Mouse (Mus musculus) frontal cortex, postnatal 14 days (tissue): ENCODE measurements at regions not wholly inside any gene's neighbourhood (a gene's known extent, or its start where the extent isn't known, plus 50 kb on each side); places are given as distances from the start of the nearest gene placed in this dataset.

ENCODE experiments used
- DNase-seq, 2 experiments: peaks; one replicate each; pipeline ENCODE4 v3.0.0; 2022; ENCODE audit warnings: low spot score in 2 of 2

- no peak for DNase-seq
Measured at GRCm38 (mm10) chr19:54462480-54462879, 418.5 kb downstream of the Adra2a start.

DNA sequence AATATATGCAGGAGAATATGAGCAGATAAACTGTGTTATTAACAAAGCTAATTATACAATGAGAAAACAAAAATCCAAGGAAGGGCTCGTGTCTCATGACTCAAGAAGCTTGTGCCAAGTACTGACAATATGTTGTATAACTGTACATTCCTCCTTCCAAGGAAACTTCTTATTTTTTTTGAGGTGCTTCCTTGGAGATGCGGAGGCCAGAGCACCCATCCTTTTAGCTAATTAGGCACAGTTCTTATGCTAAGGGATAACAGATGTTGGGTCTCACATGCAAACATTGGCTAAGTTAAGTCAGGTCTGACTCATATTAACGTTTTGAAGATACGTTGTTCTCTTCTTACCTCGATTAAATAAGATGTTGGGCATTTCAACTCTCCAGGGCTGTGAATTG lies 426.1 kb downstream of the Adra2a start:
- no peak for DNase-seq

DNA sequence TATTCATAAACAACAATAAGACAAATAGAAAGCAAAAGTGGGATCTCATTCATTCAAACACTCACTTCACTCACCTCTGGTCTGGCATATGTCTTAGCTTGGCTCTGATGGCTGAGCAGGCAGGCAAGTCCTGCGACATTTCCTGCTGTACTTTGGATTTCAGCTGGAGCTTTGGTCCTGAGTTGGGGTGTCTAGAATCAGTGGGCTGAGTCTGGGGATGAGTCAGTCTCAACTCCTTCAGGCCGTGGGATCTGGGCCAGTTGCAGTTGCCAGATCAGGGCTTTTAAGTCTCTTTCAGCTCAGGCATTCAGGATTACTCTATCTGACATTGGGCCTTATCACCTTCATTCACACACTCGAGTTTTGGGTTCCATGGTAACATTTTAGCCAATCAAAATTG lies 454.1 kb downstream of the Adra2a start:
- DNase-seq, result no peak

DNA sequence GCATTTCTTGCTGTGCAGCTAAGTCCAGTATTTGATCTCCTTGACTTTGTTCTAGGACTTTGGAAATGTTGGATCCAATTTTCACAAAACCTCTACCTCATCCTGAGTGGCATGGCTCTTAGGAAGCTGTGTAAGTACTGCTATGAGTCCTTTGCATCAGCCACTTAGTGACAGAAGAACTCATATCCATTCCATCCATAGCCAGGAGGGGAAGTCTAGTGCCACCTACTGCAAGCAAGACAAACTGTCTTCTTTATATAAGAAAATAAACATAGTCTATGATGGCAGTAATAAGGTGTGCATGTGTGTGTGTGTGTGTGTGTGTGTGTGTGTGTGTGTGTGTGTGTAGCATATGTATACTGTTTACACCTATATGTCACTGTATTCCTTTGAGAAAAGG lies 489.9 kb downstream of the Adra2a start:
- no peak for DNase-seq

- DNase-seq, result no peak
Measured at GRCm38 (mm10) chr19:54555351-54555750, 511.4 kb downstream of the Adra2a start.

GRCm38 (mm10) chr19:54557984-54558383 lies 514.0 kb downstream of the Adra2a start:
- no peak for DNase-seq

DNA sequence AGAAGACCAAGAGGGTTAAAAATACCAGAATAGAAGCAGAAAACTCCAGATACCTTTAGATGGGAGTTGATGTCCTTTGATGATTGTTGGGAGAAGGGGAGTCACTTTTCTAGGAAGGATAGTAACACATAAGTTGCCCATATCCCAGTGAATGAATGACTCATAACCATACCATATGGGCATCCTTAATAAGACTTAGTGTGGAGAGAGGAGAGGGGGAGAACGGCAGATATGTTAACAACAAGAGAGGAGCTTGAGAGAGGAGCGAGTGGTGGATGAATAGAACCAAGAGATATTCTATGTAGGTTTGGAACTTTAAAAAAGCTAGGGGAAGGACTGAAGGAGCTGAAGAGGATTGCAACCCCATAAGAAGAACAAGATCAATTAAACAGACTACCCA lies 539.6 kb downstream of the Adra2a start:
- DNase-seq, result no peak

GRCm38 (mm10) chr19:54584687-54585237 lies 540.8 kb downstream of the Adra2a start:
- no peak for DNase-seq

DNA sequence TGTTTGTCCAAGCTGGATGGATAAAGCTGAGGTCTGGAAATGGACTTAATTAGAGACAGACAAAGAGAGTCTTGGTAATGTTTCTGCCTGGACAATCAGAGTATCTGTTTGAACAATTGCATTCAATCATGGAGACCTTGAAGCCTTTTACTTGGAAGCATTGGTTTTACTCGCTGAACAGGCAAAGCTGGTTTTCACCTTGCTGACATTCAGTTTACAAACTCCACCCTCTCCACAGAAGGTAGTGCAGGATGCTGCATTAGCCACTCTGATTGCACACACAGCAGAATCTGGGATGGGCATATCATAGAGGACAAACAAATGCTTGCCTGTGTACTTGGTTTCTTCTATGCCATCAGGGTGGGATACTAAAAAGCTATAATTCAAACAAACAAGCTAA lies 541.4 kb downstream of the Adra2a start:
- no peak for DNase-seq

DNA sequence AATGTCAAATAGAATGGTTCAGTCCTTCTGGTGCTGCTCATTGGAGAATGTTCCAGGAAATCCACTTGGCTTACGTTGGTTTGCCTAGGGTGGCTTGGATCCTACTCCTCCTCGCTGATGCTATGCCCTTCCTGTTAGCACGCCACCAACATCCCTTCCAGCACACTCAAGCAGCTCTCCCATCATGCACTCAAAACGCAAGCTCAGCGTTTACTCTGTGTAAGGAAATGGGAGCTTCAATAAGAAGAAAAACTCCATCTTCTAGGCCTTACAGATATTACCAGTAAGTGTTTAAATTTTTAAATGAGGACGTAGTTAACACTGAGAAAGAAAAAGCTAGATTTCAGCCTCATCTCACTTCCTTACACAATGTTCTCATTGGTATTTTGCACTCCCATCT lies 523.7 kb downstream of the Gpam start:
- DNase-seq, result no peak

GRCm38 (mm10) chr19:54605346-54605745 lies 521.7 kb downstream of the Gpam start:
- no peak for DNase-seq

DNA sequence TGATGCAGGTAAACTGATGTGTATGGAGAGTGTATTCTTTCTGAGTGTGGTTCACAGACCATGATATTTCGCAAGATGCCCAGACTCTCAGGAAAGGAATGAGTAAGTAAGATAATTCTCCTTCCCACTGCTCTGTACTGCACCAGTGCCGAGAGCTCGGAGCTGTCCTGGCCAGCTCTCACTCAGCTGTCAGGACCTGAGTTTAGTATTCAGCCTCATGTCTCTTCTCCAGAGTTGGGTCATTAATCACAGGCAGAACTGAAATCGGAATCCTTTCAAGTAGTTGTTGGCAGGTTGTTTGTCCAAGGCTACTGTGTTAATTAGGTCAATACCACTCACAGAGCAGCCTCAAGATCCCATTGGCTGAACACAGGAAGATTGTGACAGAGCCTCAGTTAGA lies 510.1 kb downstream of the Gpam start:
- DNase-seq, result no peak
